Mouse (Mus musculus) midbrain, embryonic 16.5 days (tissue): ENCODE measurements around the gene Fam168a. TPM values are rescaled to one million over a fixed set of nuclear protein-coding genes. Genes with fewer than 3 reads are reported as not detected.
A peak's percentile ranks its signal among the peaks of the same experiment; 100 is the strongest.

ENCODE experiments used
- ATAC-seq: fragments of 200-750 bp; cut with Nextera tagmentation; 2 replicates; pipeline ENCODE4 v1.8.0; 2017; ENCODE audit warnings: moderate TSS enrichment
- H3K27ac ChIP-seq: fragments of 300-500 bp; sonication (generic); 2 replicates; pipeline ENCODE4 v1.5.1; 2014; ENCODE audit warnings: mild to moderate bottlenecking, low read length, mixed read lengths
- H3K27me3 ChIP-seq: fragments of 300-500 bp; sonication (generic); 2 replicates; pipeline ENCODE4 v1.6.1; 2014; ENCODE audit warnings: low read depth, low read length, mixed read lengths; ENCODE audit not compliant: control insufficient read depth, insufficient read depth
- H3K36me3 ChIP-seq: fragments of 300-500 bp; sonication (generic); 2 replicates; pipeline ENCODE4 v1.6.1; 2014; ENCODE audit warnings: mild to moderate bottlenecking, low read length, moderate library complexity, mixed read lengths; ENCODE audit not compliant: control insufficient read depth, insufficient read depth
- H3K4me1 ChIP-seq: fragments of 300-500 bp; sonication (generic); 2 replicates; pipeline ENCODE4 v1.6.1; 2014; ENCODE audit warnings: mild to moderate bottlenecking, low read length, mixed read lengths; ENCODE audit not compliant: control insufficient read depth, insufficient read depth
- H3K4me2 ChIP-seq: fragments of 300-500 bp; sonication (generic); 2 replicates; pipeline ENCODE4 v1.6.1; 2014; ENCODE audit warnings: mild to moderate bottlenecking, low read length, mixed read lengths
- H3K4me3 ChIP-seq: fragments of 300-500 bp; sonication (generic); 2 replicates; pipeline ENCODE4 v1.5.1; 2014; ENCODE audit warnings: low read depth, mild to moderate bottlenecking, low read length, moderate library complexity, mixed read lengths
- H3K9ac ChIP-seq: fragments of 300-500 bp; sonication (generic); 2 replicates; pipeline ENCODE4 v1.6.1; 2014; ENCODE audit warnings: low read depth, low read length, mixed read lengths
- H3K9me3 ChIP-seq: fragments of 300-500 bp; sonication (generic); replicated peaks from 2 replicates; pipeline ENCODE4 v1.6.1; 2014; ENCODE audit warnings: mild to moderate bottlenecking, low read length, mixed read lengths; ENCODE audit not compliant: control insufficient read depth, poor library complexity, severe bottlenecking
- WGBS: fragments of 180-500 bp; shearing (Covaris S2); extraction: QIAGEN DNeasy Blood & Tissue Kit; methylation state at CpG from one replicate; pipeline ENCODE4 v1.1.7; 2014; 5-methylcytosine and 5-hydroxymethylcytosine counted together
- polyA plus RNA-seq: library from polyadenylated mRNA; unstranded; fragments of >200 nt; fragmentation: Nextera tagmentation; extraction: Ambion mirVana; gene quantifications from 2 replicates; pipeline ENCODE4 v1.2.1, GENCODE M21; 2015

Gene Fam168a
- polyA plus RNA-seq, 1 experiment from 2014 or later, result 100 TPM

DNA sequence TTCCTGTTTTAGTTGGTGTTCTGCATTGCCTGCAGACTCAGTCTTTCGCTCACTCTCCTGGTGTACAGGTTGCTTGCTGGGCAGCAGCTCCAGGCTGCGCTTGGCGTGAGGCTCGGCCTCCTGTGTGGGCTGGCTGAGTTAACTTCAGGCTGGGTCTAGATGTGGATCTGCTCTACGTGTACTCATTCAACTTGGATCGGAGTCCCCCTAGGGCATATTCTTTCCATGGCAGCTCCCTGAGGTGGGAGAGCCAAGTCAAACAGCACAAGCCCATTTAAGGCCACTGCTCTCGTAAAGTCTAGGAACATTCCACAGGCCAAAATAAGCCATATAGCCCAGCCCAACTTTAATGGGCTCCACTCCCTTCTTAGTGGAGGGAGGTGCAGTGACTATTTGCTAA is 18.0 kb upstream of the Fam168a start:
- Histone ChIP-seq H3K9ac (no peak overlapping the region), H3K27ac (no peak overlapping the region), H3K36me3 (no peaks in the 10 kb centered on the region), H3K4me1 (no peaks in the 10 kb centered on the region), H3K4me2 (no peak overlapping the region), H3K9me3 (no peaks in the 10 kb centered on the region), H3K4me3 (no peak overlapping the region), H3K27me3 (no peaks in the 10 kb centered on the region)
- WGBS, result 90% methylated on average over 7 of the region's 7 CpGs
- ATAC-seq, result no peak

DNA sequence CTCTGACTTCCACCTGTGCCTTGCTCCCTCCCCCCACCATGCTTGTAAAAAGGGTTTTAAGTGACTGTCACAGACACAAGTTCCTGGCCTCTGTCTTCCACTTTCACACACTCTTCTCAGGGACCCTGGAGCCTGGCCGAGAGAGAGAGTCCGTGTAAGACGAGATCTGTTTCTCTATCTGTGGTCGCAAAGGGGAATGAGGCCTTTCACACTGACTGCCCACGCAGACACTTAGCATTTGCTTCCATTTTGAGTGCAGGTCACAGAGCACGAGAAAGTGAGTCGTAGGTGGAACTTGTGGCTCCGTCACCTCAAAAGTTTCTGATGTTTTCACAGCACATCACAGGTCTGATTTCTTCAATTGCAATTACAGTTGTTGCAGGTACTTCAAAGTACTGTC is 13.2 kb upstream of the Fam168a start:
- Histone ChIP-seq H3K4me1 (no peaks in the 10 kb centered on the region), H3K36me3 (no peaks in the 10 kb centered on the region), H3K4me3 (no peak overlapping the region), H3K27ac (no peak overlapping the region), H3K9me3 (no peaks in the 10 kb centered on the region), H3K9ac (no peak overlapping the region), H3K27me3 (no peaks in the 10 kb centered on the region), H3K4me2 (no peak overlapping the region)
- no peak for ATAC-seq
- WGBS, result 74% methylated on average over 8 of the region's 8 CpGs

DNA sequence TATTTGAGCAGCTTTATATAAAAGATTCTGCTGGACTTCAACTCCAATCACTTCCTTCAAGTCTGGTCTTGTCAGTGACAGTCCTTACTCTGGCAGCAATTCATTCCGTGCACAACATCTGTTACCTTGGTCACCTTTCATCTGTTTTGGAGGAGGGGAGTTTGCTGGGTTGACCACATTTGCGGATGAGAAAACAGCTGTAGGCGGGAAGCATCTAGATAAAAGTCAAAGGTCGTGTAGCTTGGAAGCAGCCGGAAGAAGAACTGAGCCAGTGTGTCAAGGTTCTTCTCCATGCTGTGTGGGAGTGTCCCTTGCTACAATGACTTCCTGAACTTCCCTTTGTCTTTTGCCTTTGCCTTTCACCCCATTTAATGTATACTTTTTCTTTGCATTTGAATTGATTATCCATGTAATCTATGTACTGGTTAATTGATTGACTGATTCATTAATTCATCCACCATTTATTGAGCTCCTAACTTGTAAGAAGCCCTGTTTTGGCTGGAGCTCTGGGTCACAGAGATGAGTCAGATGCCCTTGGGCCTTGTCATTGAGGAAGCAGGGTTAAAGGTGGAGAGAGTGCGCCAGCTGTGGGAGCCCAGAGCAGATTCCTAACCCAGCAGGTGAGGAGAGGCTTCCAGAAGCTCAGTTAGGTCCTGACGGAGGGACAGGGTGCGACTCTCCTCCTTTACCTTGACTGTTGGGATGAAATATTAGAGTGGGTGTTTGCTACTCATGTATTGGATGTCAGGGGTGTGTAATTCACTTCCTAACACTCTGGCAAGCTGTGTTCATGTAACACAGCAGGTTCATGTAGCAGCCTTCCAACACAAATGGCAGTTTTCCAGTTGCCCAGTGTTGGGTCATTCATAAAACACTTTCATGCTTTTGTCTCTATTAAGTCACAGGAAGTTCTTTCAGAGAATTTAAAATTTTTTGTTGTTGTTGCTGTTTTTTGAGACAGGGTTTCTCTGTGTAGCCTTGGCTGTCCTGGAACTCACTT is 6.4 kb upstream of the Fam168a start:
- Histone ChIP-seq H3K36me3 (no peaks in the 10 kb centered on the region), H3K27ac (no peak overlapping the region), H3K4me1 (no peaks in the 10 kb centered on the region), H3K4me2 (no peak overlapping the region), H3K4me3 (no peak overlapping the region), H3K27me3 (no peaks in the 10 kb centered on the region), H3K9ac (no peak overlapping the region), H3K9me3 (no peaks in the 10 kb centered on the region)
- WGBS, result 59% methylated on average over 8 of the region's 8 CpGs
- no peak for ATAC-seq

- Histone ChIP-seq H3K4me3 (peak overlapping the region; percentile 95), H3K9ac (peak overlapping the region; percentile 98), H3K27me3 (no peaks in the 10 kb centered on the region), H3K4me2 (peak overlapping the region; percentile 68), H3K36me3 (no peaks in the 10 kb centered on the region), H3K9me3 (no peaks in the 10 kb centered on the region), H3K27ac (peak overlapping the region; percentile 100), H3K4me1 (peaks cover 19% of the 10 kb centered on the region)
- under 1% methylated on average over 20 of the region's 23 CpGs for WGBS
- peak; percentile 52 for ATAC-seq
Measured at GRCm38 (mm10) chr7:100706883-100707480, 547 bp downstream of the Fam168a start.

DNA sequence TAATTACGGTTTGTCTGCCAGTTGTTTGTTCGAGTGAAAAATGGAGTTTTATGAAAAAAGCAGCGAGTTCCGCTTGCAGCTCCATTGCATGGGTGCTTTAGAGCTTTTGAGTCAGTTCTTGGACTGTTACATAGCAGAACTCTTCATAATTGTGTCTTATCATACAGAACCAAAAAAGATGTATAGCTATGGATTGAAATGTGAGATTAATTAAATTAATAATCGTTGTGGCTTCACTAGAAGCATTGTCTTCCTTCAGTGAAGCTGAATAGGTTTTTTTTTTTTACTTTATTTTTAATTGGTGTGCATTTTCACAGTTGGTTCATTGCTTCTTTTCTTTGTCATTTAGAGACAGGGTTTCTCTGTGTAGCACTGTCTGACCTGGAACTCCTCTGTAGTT is 12.3 kb downstream of the Fam168a start:
- H3K9me3 ChIP-seq, result no peaks in the 10 kb centered on the region
- no peak overlapping the region for H3K27ac ChIP-seq
- 86% methylated on average over 5 of the region's 5 CpGs for WGBS
- no peaks in the 10 kb centered on the region for H3K36me3 ChIP-seq
- H3K4me1 ChIP-seq, result peaks cover 15% of the 10 kb centered on the region
- H3K4me2 ChIP-seq, result no peak overlapping the region
- no peak for ATAC-seq
- no peak overlapping the region for H3K4me3 ChIP-seq
- no peak overlapping the region for H3K9ac ChIP-seq
- no peaks in the 10 kb centered on the region for H3K27me3 ChIP-seq

- Histone ChIP-seq H3K9me3 (no peaks in the 10 kb centered on the region), H3K27me3 (no peaks in the 10 kb centered on the region), H3K4me2 (no peak overlapping the region), H3K27ac (peak overlapping the region; percentile 28; the same call in 1 of the 2 replicates), H3K9ac (no peak overlapping the region), H3K36me3 (no peaks in the 10 kb centered on the region), H3K4me1 (peaks cover 17% of the 10 kb centered on the region), H3K4me3 (no peak overlapping the region)
- WGBS, result 44% methylated on average over 6 of the region's 6 CpGs
- ATAC-seq, result peak; percentile 46; the same call in 1 of the 2 replicates
Measured at GRCm38 (mm10) chr7:100722268-100722667, 15.8 kb downstream of the Fam168a start.

DNA sequence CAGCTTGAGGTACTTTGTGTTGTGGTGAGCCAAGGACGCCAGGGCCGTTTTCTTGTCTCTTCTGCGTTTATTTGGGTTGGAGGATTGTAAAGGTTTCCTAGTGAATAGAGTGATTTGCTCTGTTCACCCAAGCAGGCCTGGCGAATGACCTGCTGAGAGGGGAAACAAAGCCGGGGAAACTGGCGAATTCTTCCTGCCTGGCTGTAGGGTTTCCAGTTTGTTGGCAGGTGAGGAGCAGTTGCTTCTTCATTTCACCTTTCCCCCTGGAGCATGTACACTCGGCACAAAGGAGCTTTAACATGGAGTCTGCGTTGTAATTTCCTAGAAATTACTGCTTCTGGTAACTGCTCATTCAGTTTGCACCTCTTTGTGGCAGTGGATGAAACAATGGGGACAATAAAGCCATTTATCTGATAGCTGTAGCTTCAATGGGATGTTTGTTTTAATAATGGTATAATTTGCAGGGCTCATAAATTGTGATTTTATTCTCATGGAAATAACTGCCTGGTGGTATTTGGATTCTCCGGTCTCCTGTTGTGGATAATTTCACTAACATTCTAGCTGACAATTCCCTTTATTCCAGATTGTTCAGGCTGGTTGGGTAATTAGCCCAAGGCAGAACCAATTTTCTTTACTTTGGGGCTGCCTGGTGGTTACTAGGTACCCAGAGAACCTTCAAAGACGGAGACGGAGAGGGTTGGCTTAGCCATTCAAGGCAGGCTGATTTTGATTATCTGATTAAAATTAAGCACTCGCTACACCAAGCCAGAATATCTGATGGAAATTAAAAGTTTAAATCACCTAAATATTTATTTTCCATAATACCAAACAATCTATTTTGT is 17.2 kb downstream of the Fam168a start:
- no peaks in the 10 kb centered on the region for H3K36me3 ChIP-seq
- no peaks in the 10 kb centered on the region for H3K9me3 ChIP-seq
- WGBS, result 7% methylated on average over 12 of the region's 12 CpGs
- peak overlapping the region; percentile 62 for H3K27ac ChIP-seq
- ATAC-seq, result 0 out of 2 replicates have a peak, but pooled peaks have one; percentile 15
- H3K4me3 ChIP-seq, result no peak overlapping the region
- H3K27me3 ChIP-seq, result no peaks in the 10 kb centered on the region
- H3K9ac ChIP-seq, result peak overlapping the region; percentile 36
- H3K4me1 ChIP-seq, result peaks cover 17% of the 10 kb centered on the region
- H3K4me2 ChIP-seq, result peak overlapping the region; percentile 28

- WGBS, result 86% methylated on average over 2 of the region's 2 CpGs
- Histone ChIP-seq H3K27ac (no peak overlapping the region), H3K4me2 (no peak overlapping the region), H3K9me3 (no peaks in the 10 kb centered on the region), H3K27me3 (no peaks in the 10 kb centered on the region), H3K4me1 (peaks cover 12% of the 10 kb centered on the region), H3K36me3 (no peaks in the 10 kb centered on the region), H3K4me3 (no peak overlapping the region), H3K9ac (no peak overlapping the region)
- ATAC-seq, result no peak
Measured at GRCm38 (mm10) chr7:100727538-100728085, 21.2 kb downstream of the Fam168a start.
